Mouse (Mus musculus) adrenal gland, postnatal 4 days (tissue): ENCODE data around the gene Timmdc1. TPM values are rescaled to one million over a fixed set of nuclear protein-coding genes. Genes with fewer than 3 reads are reported as not detected.
"Not testable (repeated sequence)": the region's sequence is repeated elsewhere in the genome, so short reads cannot be mapped to it uniquely, and the experiment has no call there.

Source experiments
- DNase-seq, 2 experiments: peaks; one replicate each; pipeline ENCODE4 v3.0.0; 2021 to 2022; ENCODE audit warnings: low spot score in 2 of 2, mixed read lengths in 2 of 2
- total RNA-seq, 2 experiments: library from RNA; stranded (reverse); gene quantifications; 2 replicates each; pipeline ENCODE4 v1.2.3; 2021

The Timmdc1 gene
- total RNA-seq, 2 experiments from 2014 or later, result 26.4 to 32.2 TPM

DNA sequence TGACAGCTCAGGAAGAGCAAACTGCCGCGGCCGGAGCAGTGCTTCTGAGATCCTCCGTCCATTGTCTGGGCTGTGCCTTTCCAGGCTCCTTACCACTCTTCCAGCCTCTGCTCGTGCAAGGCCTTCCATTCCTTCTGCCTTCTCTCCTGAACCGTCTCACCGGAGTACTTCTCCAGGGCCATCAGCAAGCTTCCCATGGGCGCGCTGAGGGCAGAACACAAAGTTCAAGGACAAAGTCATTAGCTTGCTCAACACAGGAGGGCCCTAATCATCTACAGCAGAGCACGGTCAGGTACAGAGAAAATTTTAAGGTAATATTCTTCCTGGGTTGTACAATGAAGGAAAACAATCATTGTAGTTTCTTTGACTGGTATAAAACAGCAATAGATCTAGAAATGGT, 20.0 kb downstream of the Timmdc1 start:
- no peak for DNase-seq

DNA sequence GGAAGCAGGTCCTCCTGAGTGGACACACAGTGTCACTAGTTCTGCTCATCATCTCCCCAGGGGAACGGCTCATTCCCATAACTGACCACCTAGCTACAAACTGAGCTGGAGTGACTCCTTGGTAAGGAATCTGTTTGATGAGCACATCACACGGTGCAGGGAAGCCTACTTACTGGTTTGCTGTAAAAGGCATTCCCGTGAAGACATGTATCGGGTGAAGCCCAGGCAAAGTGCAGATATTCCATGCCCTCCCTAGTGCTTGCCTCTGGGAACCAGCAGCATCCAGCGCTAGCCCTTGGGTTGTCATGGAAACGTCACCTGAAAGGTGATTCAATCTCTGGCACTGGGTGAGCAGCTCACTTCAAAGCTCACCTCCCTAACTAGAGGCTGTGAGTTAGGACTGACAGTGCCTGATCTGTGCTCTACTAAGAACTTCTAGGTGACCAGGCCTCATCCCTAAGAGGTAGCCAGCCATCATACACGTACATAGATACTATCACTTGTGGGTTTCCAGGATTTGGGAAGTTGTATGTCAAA, 25.8 kb downstream of the Timmdc1 start:
- DNase-seq, result no peak

DNA sequence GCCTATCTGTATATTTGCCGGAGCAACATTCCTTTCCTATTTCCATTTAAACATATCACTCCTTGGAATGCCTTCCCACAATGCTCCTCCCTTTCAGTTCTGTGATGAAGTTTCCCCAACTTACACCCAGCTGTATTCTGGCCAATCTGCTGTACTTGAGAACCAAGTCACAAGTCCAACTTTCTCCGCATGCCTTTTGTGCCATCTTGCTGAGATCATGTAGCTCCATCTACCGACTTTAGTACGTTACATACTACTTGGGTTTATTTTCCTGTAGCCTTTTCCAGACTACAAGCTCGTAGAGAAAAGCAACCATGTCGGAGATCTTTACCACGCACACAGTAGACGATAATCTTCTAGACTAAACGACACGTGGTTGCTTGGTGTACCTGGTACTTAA, 28.6 kb downstream of the Timmdc1 start:
- no peak for DNase-seq

DNA sequence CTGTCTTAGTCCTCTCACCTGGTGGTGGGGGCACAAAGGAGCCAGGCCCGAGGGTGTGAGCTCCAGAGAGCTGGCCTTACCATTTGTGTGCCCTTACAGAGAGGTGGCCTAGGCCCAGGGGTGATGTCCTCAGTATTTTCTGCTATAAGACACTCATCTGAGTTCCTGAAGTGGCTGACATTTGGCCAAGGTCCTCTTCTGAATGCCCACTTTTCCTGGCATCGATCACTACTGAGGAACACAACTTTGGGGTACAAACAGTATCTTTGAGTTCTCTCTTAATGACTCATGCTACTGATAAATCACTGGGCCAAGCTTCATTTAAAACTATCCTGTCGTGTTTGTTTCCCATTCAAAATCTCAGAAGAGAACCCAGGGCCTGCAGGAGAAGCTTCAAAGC, 29.9 kb downstream of the Timmdc1 start:
- no peak for DNase-seq

DNA sequence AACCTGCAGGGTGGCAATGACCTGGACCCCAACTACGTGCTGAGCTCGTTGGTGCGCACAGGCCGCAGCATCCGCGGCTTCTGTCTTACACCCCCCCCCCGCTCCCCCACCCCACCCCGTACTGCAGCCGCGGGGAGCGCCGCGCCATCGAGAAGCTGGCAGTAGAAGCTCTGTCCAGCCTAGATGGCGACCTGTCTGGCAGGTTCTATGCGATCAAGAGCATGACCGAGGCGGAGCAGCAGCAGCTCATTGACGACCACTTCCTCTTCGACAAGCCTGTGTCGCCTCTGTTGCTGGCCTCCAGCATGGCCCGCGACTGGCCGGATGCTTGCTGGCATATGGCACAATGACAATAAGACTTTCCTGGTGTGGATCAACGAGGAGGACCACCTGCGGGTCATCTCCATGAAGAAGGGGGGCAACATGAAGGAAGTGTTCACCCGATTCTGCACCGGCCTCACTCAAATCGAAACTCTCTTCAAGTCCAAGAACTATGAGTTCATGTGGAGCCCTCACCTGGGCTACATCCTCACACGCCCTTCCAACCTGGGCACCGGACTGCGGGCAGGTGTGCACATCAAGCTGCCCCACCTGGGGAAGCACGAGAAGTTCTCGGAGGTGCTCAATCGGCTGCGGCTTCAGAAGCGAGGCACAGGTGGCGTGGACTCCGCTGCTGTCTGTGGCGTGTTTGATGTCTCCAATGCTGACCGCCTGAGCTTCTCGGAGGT, 38.7 kb downstream of the Timmdc1 start:
- DNase-seq, result no peak

DNA sequence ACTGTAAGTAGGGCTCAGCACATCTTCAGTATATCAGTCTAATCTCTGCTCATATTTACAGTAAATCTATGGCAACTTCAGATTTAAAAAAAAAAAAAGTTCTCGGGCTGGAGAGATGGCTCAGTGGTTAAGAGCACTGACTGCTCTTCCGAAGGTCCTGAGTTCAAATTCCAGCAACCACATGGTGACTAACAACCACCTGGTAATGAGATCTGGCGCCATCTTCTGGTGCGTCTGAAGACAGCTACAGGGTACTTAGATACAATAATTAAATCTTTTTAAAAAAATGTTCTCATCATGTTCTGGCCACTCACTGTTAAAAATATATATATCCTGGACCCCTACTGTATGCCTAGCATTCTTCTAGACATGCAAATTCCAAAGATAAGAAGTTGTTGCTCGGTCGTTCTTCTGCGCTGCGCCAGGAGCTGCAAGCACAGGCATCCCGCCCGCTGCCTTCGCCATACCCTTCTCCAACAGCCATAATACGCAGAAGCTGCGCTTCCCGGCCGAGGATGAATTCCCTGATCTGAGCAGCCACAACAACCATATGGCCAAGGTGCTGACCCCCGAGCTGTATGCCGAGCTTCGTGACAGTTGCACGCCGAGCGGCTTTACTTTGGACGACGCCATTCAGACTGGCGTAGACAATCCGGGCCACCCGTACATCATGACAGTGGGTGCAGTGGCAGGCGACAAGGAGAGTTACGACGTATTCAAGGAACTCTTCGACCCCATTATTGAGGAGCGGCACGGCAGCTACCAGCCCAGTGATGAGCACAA, 39.5 kb downstream of the Timmdc1 start:
- no peak for DNase-seq

DNA sequence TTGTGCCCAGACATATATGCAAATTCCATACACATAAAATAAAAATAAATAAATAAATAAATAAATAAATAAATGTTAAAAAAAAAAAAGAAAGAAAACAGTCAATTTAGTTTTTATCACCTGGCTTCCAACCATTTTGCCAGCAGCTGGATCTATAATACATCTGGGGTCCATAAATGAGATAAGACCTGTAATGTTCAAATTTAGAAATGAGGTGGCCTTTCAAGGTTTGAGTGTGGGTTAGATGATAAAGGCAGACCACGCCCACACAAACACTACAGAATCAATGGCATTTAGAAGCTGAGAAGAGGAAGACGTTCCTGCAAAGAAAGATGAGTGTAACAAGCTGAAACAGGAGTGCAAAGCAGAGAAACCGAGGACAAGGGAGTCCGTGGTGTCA, 41.1 kb downstream of the Timmdc1 start:
- DNase-seq, result no peak

DNA sequence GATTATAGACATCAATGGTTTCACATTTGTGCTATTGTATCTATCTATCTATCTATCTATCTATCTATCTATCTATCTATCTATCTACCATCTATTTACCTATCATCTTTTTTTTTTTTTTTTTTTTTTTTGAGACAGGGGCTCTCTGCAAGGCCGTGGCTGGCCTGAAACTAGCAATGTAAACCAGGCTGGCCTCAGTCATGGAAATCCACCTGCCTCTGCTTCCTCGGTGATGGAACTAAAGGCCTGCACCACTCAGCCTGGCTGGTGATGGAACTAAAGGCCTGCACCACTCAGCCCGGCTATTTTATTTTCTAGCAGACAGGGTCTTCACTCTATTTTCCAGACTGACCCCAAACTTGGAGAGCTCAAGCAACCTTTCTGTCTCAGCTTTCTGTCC, 44.2 kb downstream of the Timmdc1 start:
- DNase-seq, result no peak

DNA sequence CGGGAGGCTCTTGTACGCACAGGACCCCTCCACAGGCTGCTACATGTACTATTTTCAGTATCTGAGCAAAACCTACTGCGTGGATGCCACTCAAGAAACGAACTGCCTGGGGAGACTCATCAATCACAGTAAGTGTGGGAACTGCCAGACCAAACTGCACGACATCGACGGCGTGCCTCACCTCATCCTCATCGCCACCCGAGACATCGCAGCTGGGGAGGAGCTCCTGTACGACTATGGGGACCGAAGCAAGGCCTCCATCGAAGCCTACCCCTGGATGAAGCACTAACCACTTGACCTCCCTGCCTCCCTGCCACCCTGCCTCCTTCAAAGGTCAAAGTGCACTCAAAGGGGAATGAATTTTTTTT, 45.2 kb downstream of the Timmdc1 start:
- DNase-seq, result not testable (repeated sequence)

DNA sequence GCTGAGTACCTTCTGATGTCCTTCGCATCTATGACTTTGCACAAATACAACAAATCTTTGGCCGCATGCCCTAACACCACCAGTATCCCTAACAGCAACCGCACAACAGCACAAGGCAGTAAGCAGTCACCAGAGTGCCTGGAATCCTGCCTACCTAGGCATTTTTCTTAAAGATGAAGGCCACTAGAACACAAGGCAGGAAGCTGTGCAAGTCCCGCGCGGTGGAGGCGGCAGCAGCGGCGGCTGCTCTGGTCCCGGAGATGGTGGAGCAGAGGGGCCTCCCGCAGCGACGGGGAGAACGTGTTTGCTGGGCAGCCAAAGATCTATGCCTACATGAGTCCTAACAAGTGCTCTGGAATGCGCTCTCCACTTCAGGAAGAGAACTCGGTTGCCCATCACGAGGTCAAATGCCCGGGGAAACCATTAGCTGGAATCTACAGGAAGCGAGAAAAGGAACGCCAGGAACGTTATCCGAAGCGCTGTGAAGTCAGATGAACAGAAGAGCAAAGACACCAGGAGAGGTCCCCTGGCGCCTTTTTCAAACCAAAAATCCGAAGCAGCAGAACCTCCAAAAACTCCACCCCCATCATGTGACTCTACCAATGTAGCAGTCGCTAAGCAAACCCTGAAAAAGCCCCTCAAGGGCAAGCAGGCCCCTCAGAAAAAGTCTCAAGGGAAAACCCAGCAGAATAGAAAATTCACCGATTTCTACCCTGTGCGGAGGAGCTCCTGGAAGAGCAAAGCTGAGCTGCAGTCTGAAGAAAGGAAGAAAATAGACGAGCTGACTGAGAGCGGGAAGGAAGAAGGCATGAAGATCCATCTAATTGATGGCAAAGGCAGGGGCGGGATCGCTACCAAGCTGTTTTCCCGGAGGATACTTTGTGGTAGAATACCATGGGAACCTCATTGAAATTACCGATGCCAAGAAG, 45.9 kb downstream of the Timmdc1 start:
- DNase-seq, result peak in 1 of 2 experiments; percentile 13

DNA sequence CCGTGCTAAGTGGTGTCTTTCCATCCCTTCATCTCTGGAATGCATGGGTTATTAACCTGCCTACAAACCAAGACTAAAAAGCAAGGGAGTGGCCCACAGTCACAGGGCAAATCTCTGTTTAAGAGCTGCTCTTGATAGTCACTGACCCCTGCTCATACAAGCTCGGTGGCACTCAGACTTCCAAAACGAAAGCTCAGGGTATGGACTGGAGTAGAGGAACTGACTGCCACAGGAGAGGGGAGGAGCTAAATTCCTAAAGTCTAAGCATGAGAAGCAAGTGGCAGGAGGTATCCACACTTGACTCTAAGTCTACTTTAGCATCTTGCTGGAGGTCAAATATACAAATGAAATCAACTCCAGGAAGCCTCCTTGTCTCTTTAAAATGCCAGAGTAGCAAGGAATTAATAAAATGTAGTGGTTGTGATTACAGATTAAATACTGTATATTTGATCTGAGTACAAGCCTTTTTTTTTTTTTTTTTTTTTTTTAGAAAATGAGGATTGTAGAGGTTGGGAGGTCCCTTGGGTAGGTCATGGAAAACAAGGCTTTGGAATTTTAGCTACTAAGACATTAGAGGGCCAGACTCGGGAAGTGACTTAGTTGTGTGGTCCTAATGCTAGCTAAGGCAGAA, 46.7 kb downstream of the Timmdc1 start:
- no peak for DNase-seq

DNA sequence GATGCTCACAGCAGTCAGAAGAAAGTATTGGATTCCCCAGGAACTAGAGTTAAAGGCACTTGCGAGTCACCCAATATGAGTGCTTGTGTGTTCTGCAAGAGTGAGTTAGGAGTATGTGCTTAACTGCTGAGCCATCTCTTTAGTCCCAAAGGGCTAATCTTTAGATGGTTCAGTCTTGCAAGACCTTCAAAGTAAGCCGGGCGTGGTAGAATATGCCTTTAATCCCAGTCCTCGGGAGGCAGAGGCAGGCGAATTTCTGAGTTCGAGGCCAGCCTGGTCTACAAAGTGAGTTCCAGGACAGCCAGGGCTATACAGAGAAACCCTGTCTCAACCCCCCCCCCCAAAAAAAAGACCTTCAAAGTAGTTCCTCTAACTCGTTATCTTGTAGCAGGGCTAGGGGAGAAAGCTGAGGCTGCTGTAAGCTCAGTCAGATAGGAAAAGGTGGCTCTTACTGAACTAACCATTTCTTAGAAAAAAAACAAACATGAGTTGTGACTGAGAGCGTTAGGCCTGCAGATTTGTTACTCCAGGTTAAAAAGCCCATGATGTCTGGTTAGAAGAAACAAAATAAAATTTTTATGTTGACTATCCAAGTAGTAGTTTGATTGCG, 47.7 kb downstream of the Timmdc1 start:
- no peak for DNase-seq

DNA sequence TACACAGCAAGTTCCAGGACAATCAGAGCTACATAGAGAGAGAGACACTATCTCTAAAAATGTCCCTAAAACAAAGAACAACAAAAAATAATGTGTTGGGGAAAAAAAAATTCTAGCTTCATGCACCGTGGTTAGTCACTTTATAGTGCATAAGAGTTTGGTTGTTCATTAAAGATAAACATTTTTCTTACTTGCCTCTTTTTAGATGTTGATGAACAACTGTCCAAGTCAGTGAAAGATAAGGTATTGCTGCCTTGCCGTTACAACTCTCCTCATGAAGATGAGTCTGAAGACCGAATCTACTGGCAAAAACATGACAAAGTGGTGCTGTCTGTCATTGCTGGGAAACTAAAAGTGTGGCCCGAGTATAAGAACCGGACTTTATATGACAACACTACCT, 48.8 kb downstream of the Timmdc1 start:
- no peak for DNase-seq

DNA sequence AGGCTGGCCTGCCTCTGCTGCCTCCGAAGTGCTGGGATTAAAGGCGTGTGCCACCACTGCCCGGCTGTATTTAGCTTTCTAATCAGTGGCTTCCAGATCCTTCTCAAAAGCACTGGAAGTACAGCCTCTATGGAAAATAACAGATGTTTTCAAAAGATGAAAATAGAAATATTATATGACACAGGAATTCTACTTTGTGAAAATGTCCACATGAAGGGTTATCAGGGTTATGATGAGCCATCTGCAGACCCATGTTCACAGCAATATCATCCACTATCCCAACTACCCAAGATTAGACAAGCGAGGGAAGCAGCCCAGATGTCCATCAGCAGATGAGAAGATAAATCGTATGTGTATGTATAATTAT, 50.0 kb downstream of the Timmdc1 start:
- DNase-seq, result no peak

DNA sequence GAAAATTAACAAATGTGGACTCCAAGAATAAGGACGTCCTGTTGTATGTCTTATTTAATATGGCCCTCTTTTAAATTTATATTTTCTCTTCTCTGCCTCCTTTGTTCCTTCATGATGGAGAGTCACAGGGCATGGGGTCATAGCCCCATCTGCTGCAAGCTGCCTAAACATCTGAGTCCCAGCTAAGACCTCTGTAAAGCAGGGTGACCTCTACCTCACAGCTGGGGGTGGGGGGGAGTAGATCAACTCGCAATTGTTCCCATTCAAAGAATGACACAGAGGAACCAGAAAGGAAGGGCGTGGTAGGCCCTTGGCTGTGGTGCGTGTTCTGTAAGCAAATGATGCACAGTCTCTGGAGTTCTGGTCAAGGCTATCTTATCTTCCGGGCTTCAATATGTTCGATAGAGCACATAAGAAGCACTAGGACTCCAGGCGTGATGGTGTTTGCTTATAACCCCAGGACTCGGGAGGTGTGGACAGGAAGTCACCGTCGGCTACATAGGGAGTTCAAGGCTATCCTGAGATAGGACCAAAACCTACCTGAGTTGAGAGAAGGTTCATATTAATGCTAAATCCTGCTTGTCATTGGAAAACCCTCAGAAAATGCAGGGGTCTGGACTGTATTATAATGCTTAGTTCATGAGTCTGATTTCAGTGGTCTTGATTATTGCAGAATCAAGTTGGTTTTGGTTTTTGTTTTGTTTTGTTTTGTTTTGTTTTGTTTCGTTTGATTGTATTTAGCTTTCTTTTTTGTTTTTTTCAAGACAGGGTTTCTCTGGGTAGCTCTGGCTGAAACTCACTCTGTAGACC, 50.6 kb downstream of the Timmdc1 start:
- DNase-seq, result no peak

DNA sequence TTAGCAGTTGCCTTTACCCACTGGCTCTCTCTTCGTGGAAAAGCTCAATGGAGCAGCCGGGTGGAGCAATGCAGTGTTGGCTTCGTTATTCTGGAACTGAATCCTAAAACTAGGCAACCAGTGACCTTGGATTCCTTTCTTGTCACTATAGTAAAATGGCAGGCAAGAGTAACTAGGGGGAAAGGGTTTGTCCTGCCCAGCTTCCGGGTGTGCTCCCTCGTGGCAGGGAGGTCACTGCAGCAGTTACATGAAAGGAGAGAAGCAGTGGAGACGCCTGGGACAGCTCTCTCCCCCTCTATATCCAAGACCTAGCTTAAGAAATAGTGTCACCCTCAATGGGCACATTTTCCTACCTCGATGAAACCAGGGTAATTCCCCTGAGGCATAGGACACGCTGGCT, 53.0 kb downstream of the Timmdc1 start:
- no peak for DNase-seq

DNA sequence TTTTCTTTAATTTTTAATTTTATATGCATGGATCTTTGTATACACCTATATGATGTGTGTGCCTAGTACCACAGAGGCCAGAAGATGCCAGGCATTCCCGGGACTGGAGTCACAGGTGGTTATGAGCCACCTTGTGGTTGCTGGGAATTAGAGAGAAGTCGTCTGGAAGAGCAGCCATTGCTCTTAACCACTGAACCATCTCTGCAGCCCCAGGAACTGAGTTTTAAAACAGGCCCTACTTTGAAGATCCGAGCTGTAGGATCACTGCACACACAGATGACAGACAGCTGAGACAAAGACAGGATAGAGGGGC, 53.8 kb downstream of the Timmdc1 start:
- DNase-seq, result no peak

DNA sequence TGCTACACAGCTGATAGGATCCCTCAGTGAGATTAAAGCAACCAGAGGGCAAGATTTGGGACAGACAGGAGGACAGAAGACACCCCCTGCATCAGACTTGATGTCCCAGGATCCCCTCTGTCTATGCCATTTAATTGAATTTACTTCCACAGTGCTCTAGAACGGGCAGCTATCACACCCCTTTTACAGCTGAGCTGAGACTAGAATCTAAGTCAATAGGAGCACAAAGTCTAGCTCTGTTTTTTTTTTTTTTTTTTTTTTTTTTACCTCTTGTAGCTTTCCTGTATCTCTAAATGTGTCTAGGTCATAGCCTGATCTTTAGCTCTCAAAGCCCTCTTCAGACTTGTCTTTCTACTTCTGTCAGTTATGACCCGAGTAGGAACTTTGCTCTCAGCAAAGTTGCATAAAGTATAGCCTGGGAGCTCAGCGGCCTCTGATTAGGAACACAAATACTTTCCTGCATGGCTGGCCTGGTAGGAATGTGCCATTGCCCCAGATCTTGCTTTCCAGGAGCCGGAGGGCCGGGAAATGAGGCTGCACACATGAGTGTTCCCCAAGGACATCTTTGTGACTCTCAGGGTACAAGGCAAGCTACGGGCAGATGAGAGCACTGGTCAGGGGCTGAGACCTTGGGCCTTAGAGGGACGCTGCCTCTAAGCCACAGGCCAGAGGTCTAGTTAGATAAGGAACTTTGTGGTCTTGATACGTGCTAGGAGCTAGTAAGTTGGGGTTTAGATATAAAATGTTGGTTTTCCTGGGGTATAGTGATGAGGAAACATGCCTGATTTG, 54.4 kb downstream of the Timmdc1 start:
- DNase-seq, result no peak
